Mouse (Mus musculus) cerebellum, postnatal 4 days (tissue): ENCODE data around the gene Rai14.

Experiments used
- DNase-seq, 2 experiments: peaks; one replicate each; pipeline ENCODE4 v3.0.0; 2022; ENCODE audit warnings: low spot score in 2 of 2, mixed read lengths in 1 of 2

The Rai14 gene

GRCm38 (mm10) chr15:10714409-10715138 lies at the start of gene Rai14:
Rai14 (minus strand) TSS chr15:10714624.
- peak; percentile 35 to 36 for DNase-seq

GRCm38 (mm10) chr15:10761441-10761840 lies 47.0 kb upstream of the Rai14 start:
- no peak for DNase-seq

- DNase-seq: no peak
Measured at GRCm38 (mm10) chr15:10760006-10760405, 45.6 kb upstream of the Rai14 start.

- DNase-seq: no peak
Measured at GRCm38 (mm10) chr15:10759440-10759839, 45.0 kb upstream of the Rai14 start.

GRCm38 (mm10) chr15:10758808-10759207 lies 44.4 kb upstream of the Rai14 start:
- DNase-seq: no peak

GRCm38 (mm10) chr15:10751141-10751540 lies 36.7 kb upstream of the Rai14 start:
- DNase-seq: no peak

GRCm38 (mm10) chr15:10750339-10750738 lies 35.9 kb upstream of the Rai14 start:
- no peak for DNase-seq

- DNase-seq: no peak
Measured at GRCm38 (mm10) chr15:10749678-10750077, 35.3 kb upstream of the Rai14 start.

- no peak for DNase-seq
Measured at GRCm38 (mm10) chr15:10747638-10748037, 33.2 kb upstream of the Rai14 start.

GRCm38 (mm10) chr15:10747226-10747625 lies 32.8 kb upstream of the Rai14 start:
- no peak for DNase-seq

GRCm38 (mm10) chr15:10746303-10747051 lies 32.1 kb upstream of the Rai14 start:
- DNase-seq: no peak

GRCm38 (mm10) chr15:10742441-10742840 lies 28.0 kb upstream of the Rai14 start:
- no peak for DNase-seq

- DNase-seq: no peak
Measured at GRCm38 (mm10) chr15:10739279-10739678, 24.9 kb upstream of the Rai14 start.

GRCm38 (mm10) chr15:10738354-10739142 lies 24.1 kb upstream of the Rai14 start:
- DNase-seq: no peak

- no peak for DNase-seq
Measured at GRCm38 (mm10) chr15:10735948-10736347, 21.5 kb upstream of the Rai14 start.

- no peak for DNase-seq
Measured at GRCm38 (mm10) chr15:10735216-10735615, 20.8 kb upstream of the Rai14 start.

- no peak for DNase-seq
Measured at GRCm38 (mm10) chr15:10731398-10731797, 17.0 kb upstream of the Rai14 start.

- no peak for DNase-seq
Measured at GRCm38 (mm10) chr15:10726272-10726671, 11.8 kb upstream of the Rai14 start.

- no peak for DNase-seq
Measured at GRCm38 (mm10) chr15:10724857-10725256, 10.4 kb upstream of the Rai14 start.

- DNase-seq: no peak
Measured at GRCm38 (mm10) chr15:10723507-10723906, 9.1 kb upstream of the Rai14 start.

GRCm38 (mm10) chr15:10722629-10723339 lies 8.4 kb upstream of the Rai14 start:
- no peak for DNase-seq
